Mouse (Mus musculus) frontal cortex, adult (tissue): ENCODE results near the gene Slc25a38.
A peak's percentile ranks its signal among the peaks of the same experiment; 100 is the strongest.

ENCODE experiments used
- ATAC-seq: cut with Nextera tagmentation; 2 replicates; pipeline ENCODE4 v1.9.2; 2017; ENCODE audit warnings: mild to moderate bottlenecking, moderate library complexity, mixed read lengths; ENCODE audit not compliant: low TSS enrichment

Slc25a38 gene

DNA sequence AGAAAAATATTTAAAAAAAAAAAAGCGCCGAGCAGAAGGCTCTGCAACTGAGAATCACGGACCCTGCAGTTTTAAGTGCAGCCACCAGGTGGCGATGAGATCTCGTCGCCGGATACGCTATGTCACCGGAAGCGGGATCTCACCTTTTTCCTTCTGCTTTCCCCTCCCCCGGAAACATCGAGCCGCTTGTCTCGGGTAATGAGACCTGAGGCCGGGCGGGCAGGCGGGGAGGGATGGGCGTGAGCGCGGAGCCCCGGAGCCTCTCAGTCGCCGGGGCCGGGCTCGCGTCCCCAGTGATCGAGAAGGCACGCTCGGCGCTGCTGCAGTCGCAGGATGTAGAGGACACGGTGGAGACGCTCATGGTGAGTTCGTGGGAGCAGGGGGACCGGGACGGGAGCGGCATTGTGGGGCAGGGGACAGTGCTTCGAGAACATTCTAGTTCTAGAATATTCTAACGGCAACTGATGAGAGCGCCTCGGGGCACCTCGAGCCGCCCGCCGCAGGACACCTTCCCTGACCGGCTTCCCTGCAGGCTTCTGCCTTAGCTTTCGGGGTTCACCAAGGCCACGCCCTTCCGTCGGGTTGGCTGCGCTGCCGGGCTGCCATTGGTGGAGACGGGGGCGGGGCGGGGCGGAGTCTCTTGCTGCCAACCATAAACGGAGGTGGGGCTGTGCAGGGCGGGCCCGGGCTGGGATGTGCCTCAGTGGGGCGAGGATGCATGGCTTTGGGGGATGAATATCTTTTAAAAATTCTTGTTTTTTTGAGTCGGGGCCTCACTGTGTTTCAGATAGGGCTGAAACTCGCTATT lies at the start of gene Slc25a38:
Slc25a38 (plus strand) TSS at position 164 of the 808 bp plus-strand sequence.
- peak; percentile 97 for ATAC-seq

DNA sequence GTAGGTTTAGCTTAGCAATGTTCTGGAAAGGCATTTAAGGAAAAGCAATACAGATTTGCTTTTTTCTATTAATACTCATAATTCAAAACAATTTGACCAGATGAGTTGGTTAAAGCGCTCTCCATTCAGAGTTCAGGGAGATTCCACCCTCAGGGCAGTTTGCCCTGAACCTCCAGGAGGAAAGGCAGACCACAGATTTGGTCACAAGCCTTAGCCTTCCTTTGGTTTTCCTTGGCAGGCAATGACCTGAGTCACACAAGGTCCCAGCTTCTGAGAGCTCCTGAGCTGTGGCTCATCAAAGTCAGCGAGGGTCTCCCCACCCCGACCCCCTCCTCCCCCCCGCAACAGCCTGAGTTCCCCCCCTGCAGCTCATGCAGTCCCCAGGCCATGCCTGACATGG lies 45.9 kb upstream of the Slc25a38 start:
- no peak for ATAC-seq

DNA sequence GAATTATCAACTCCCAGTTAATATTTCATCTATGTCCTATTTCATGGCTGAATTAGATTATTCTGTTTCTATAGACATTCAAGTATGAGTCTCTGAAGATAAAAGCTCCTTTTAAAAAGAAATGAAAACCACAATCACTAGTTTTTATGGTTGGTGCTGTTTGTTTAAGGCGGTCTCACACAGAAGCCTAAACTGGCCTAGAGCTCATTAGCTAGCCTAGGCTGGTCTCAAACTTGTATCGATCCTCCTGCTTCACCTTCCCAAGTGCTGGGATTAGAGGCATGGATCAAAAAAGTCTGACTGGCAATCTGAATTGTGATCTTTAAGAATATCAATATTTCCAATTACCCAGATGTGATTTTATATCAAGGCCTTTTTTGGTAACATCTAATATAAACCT lies 42.6 kb upstream of the Slc25a38 start:
- ATAC-seq, result no peak

DNA sequence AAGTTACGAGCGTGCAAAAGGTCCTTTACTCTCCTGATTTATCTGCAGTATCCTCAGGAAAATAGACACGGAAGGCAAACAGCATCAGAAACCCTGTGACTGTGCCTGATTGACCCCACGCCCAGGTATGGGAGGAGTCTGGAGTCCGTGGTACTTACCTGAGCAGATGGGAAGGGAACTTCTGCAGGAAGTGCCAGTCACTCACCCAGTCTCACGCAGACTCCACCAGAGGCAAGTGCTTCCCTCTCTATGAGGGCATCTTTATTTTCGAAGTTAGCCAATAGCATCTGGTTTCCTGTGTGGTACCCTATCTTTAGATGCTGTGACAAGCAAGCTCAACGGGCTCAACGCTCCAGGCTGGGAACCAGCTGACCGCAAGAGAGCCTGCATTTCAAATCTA lies 42.1 kb upstream of the Slc25a38 start:
- ATAC-seq, result no peak

DNA sequence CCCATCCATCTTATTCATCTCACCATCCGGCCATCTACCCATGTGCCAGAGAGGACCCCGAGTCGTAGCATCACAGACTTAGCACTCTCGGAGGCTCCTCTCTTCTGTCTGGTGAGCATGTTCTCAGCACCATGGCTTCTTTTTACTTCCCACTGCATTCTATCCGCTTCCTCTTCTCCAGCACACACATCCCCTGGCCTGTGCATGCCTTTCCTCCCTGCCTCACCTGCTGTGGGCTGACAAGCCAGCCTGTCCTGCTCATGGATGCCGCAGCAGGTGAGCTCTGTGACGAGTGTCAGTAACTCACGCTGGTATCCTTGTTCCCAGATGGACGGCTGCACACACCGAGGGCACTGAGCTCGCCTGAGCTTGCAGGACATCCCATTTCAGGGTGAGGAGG lies 40.4 kb upstream of the Slc25a38 start, which contains the start of gene Cx3cr1:
Cx3cr1 (minus strand) TSS at position 101 of the 400 bp plus-strand sequence.
- no peak for ATAC-seq

DNA sequence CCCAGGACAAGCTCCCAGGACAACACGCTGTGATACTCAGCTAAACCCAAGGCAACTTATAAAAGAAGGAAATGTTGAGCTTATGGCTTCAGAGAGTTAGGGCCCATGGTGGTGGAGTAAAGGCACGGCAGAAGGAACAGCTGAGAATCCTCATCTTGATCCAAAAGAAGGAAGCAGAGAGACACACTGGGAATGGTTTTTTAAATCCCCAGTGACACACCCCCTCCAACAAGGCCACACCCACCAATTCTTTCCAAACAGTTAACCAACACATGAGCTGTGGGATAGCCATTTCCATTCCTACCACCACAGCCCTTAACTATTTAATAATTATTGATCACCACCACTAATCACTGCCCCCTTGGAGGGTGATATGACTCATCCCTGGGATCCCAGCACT lies 38.9 kb upstream of the Slc25a38 start:
- ATAC-seq, result no peak

DNA sequence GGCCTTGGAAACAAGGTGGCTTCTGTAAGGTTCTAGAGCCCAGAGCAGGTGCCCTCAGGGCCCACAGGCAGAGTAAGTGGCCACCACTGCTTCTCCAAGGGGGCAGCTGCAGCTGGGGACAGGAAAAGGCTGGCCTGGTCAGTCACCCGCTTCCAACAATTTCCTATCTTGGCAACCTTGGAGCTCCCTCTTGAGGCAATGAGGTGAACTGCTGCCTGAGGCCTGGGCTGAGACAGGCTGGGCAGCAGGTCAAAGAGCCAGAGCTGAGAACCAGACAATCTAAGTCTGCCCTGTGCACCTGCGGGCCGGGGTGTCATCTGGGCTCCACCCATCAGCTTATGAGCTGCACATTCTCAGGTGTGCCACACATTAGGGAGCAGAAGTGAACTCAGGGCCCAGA lies 37.0 kb upstream of the Slc25a38 start:
- peak; percentile 72; the same call in 1 of the 2 replicates for ATAC-seq

DNA sequence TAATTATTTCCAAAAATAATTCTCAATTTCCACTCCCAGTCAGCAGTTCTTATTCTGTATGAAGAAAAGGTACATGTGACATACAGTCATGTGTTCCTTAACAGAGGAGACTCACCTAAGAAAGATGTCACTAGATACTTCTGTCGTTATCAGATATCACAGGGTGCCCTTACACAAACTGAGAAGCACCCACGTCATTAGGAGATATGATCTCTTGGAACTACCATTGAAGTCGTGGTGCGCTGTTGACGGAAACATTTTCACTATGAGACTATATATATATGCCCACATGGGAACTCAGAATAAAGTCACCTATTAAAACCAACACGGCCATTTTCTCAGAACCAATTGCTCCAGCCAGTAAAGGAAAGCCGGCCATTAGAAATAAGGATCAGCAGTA lies 35.7 kb upstream of the Slc25a38 start:
- ATAC-seq, result no peak

DNA sequence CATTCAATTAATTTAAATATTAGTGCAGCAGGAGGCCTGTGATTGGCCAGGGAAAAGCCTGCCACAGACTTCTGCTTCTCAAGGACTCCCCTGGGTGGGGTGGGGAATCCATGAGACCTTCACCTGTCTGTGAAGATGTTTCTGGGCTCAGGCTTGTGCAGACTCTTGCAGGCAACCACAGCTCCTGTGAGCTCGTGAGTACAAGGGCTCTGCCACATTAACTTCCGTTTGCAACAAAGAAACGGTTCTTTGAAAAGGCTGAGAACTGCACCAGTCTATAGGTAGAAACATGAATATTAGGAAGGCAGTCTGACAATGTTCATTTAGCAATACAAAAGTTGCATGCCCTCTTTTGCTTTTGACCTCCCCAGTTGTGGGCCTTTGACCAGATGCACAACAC lies 31.9 kb upstream of the Slc25a38 start:
- ATAC-seq, result no peak

DNA sequence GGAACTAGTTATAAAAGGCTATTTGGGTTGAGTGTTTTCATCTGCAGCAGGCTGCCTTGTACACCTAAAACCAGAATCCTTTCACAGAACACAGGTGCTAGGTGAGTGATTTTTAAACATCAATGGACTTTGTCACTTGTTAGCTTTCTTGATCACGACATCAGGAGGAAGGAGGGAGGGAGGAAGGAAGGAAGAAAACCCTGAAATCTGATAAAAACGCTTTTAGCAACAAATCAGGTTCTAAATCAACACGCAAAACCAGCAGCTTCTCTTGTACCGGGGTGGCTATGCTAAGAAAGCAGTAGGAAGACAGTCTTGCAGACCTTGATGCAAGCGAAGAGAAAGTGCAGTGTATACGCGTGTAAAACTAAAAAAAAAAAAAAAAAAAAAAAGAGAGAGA lies 30.3 kb upstream of the Slc25a38 start:
- no peak for ATAC-seq

DNA sequence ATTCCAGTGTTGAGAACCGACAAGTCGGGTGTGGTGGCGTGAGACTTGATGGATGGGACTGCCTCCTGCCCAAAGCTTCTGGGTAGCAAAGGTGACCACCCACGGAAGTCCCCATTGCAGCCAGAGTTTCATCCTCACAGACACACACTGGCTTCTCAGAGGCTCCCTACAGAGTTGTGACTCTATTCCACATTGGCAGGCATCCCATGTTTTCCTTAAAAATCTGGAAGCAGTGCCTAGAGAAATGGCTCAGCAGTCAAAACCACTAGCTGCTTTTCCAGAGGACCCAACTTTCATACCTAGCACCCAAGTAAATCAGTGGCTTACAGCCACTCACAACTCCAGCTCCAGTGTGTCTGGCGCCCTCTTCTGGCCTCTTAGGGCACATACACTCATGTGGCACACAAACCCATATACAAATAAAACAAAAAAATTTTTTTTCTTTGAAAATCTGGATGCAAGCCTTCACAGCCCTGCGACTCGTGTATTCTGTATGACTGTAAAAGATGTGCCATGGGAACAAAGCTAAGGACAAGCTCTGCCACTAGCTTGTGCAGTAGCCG lies 29.5 kb upstream of the Slc25a38 start:
- ATAC-seq, result peak; percentile 57; the same call in 1 of the 2 replicates

DNA sequence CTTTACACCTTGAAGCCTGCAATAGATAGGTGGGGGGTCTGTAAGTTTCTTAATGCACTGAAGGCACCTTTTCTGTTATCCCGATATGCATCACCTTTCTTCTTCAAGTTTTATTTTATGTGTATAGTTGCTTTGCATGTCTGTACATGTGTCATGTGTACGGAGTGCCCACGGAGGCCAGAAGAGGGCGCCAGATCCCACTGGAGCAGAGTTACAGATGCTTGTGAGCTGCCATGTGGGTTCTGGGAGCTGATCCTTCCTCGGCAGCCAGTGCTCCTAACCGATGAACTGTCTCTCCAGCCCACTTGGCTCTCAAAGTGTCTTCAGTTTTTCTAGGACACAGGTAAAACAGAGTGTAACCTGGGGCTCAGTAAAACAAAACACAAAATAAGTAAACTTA lies 28.9 kb upstream of the Slc25a38 start:
- ATAC-seq, result no peak

DNA sequence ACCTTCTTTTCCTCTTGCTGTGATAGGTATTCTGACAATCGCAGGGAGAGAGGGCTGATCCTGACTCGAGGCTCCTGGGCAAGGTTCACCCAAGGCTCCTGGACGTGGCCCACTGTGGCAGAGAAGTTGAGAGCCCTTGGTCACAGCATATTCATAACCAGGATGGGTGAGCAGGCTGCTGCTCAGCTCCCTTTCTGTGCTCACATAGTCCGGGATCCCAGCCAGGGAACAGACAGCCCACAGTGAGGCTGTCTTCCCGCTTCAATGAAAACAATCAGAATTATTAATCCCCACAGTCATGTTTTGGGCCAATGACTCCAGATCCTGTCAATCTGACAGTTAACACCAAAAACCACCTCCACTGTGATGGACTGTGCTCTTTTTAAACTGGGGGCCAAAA lies 28.2 kb upstream of the Slc25a38 start:
- ATAC-seq, result peak; percentile 47; the same call in 1 of the 2 replicates

DNA sequence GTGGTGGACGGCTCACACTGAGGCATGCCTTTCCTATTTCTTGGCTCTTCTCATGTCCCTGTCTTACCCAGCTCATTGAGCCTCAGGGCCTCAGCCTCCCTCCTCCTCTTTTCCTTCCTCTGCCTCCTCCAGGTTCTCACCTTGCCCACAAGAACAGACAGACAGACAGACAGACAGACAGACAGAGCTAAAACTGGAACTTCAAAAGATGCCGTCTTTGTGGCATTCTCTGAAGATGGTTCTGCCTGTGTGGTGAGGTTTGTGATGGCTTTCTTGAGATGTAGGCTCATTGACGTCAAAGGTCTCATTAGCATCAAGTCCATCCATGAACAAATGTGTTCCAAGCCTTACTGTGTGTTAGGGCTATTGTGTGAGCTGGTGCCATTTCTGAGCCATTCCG lies 27.5 kb upstream of the Slc25a38 start:
- no peak for ATAC-seq

DNA sequence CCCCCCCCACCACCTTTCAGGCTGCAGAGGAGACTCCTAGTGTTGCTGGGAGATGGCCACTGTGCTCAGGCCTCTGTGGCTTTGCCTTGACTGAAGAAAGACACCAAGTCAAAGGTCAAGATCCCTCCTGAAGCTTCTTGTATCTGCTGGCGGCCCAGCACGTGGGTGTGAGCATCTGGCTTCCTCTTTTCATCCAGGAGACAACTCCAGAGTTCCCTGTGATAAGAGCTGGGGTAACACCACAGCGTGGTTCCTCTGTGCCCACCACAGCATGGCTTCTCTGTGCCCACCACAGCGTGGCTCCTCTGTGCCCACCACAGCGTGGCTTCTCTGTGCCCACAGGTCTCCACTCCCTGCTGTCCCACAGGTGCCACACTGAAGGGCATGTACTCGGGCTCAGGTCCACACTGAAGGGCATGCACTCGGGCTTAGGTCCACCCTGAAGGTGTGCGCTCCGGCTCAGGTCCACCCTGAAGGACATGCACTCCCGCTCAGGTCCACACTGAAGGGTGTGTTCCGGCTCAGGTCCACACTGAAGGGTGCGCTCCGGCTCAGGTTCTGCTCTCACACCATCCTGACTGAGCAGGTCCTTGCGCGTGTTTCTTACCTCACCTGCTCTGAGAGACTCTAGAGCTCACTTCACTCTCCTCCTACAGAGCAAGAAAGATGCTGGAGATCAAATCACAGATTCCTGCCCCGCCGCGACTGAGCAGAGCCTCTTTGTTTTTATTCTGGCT lies 26.8 kb upstream of the Slc25a38 start:
- no peak for ATAC-seq

DNA sequence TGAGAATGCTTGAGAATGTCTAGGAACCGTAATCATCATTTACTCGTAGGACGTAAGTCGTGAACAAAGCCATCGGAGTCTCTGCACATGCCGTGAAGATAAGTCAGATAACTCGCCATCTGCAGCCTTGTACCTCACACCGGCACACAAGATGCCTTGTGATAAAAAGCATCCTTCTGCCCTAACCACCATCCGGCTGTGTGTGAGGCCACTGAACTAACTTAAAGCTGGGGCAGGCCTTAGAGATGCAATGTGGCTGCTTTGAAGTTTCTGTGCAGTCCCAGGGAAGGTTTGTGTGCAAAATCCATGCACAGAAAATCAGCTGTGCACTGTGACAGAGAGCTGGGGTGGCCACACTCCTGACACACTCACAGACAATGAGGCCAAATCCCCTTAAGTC lies 25.8 kb upstream of the Slc25a38 start:
- ATAC-seq, result no peak

DNA sequence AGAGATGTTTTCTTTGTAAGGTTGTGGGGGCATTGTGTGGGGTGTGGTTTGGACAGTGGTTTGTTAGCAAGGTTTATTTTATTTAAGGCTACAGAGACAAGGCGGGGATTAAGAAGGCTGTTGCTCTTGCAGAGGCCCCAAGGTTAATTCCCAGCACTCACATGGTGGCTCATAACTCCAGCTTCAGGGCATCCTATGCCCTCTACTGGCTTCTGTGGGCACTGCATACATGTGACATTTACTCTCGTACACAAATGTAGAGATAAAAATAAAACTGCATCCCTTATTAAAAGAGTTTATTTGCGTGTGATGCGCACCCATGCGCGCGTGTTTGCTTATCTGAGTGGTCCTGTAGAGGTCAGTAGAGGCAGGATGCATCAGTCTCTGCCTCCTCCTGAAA lies 21.0 kb upstream of the Slc25a38 start:
- no peak for ATAC-seq

DNA sequence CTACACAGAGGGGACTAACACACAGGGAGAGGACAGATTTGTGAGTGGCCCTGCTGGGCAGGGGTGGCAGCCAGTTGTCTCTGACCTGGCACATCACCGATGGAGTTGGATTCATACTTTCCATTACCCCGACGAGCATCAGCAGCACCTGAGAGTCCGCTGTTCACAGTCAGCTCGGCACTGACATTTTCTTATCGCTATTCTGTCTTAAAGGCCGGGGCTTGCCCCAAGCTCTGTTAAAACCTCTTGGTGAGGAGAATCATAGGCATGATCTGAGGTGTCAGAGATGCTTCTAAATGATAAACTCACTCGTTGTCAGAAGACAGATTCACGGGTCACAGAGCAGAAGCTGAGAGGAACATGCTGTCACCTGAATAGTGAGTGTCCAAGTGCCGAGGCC lies 19.1 kb upstream of the Slc25a38 start:
- no peak for ATAC-seq

DNA sequence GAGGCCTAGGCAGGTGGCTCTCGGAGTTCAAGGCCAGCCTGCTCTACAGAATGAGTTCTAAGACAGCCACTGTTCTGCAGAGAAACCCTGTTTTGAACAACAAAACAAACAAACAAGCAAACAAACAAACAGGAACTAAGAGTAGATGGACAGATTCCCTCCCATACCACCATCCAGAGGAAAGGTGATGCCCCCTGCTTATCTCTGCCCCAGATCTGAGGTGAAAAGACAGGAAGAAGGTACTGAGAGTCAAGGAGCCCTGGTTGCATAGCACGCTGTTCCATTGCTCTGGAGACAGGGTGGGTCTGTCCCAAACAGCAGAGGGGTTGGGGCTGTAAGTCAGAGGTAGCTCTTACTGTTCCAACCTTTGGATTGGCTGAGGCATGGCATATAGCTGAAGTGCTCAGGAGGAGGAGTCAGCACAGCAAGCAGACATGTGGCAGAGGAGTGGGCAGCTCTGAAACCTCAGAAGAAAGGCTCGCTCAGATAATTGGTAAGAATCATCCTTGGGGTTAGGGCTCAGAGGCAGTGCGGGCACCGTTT lies 18.4 kb upstream of the Slc25a38 start, which contains the start of gene Ccr8:
Ccr8 (plus strand) TSS at position 419 of the 543 bp plus-strand sequence.
- no peak for ATAC-seq

DNA sequence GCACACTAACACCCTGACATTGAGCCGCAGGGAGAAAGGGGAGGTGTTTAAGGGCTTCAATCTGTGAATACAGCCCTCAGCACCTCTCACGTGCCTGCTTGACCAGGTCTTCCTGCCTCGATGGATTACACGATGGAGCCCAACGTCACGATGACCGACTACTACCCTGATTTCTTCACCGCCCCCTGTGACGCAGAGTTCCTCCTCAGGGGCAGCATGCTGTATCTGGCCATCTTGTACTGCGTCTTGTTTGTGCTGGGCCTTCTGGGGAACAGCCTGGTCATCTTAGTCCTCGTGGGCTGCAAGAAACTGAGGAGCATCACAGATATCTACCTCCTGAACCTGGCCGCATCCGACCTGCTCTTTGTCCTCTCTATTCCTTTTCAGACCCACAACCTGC lies 16.5 kb upstream of the Slc25a38 start:
- ATAC-seq, result no peak

DNA sequence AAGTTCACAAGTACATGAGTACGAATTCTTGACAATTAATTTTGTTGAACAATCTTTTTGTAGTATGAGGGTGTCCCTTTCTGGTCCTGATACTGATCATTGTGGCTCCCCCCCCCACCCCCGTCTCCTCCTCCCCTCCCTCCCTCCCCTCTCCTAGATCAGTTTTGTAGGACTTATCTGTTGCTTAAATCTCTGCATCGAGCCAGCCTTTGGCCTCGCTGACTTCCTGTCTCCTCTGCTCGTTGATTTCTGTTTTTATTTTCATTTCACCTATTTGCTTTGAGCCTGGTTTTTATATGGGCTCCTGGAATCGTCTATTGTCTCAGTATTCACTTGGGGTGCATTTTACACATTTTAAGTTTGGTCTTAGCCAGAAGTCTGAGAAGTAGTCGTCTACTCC lies 14.3 kb upstream of the Slc25a38 start:
- no peak for ATAC-seq

DNA sequence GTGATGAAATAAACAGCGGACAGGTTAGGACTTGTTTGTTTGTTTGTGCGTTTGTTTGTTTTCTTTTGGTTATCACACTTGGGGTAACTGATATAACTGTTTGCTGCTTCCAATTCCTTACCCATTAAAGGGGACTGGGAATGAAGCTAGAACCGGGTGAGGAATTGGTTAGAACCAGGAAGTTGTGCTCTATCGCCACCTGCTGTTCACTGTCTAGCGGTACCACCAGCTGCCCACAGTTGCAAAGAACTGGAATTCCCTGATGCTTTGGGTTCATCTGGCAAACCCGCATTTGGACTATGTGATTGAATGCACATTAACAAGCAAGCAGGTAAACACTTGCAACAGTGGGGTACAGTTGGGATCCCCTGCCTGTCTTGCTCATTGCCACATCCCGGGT lies 11.5 kb upstream of the Slc25a38 start:
- ATAC-seq, result peak; percentile 92
